Mouse (Mus musculus): Measurements from ENCODE around the gene Dctd.
"Not testable (repeated sequence)": the region's sequence is repeated elsewhere in the genome, so short reads cannot be mapped to it uniquely, and the experiment has no call there.

Dctd gene

GRCm38 (mm10) chr8:48145766-48146165 is 46.9 kb downstream of the Dctd start:
- no peak for DNase-seq (ENCODE audit: low spot score)

GRCm38 (mm10) chr8:48146449-48146848 is 47.6 kb downstream of the Dctd start:
- DNase-seq (ENCODE audit: low spot score), result no peak

- DNase-seq (ENCODE audit: low spot score), result peak; percentile 69
These were observed 53.3 kb downstream of the Dctd start for GRCm38 (mm10) chr8:48152062-48152738.

- DNase-seq (ENCODE audit: low spot score), result peak; percentile 40
These were observed 54.6 kb downstream of the Dctd start for GRCm38 (mm10) chr8:48153360-48154121.

- DNase-seq (ENCODE audit: low spot score), result peak; percentile 55
These were observed 58.8 kb downstream of the Dctd start for GRCm38 (mm10) chr8:48157718-48158117.

GRCm38 (mm10) chr8:48158560-48159217 is 59.8 kb downstream of the Dctd start:
- peak; percentile 39 for DNase-seq (ENCODE audit: low spot score)

DNA sequence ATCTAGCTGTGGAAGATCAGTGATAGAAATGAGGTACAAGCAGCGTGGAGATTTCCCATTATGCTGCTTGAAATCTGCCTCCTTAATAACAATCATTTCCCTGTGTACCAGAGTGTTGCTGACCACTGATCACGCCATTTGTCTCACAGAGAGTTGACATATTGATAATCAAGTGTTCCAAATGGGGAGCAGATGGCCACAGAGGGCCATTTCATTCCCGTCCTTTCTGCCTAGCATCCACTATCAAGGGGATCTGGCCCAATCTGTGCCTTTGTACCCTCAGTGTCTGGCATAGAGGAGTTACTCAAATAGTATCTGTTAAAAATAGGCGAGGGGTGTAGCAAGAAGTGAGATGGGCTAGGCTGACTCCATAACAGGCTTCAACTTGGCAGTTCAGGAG is 78.5 kb downstream of the Dctd start:
- DNase-seq (ENCODE audit: low spot score), result no peak

DNA sequence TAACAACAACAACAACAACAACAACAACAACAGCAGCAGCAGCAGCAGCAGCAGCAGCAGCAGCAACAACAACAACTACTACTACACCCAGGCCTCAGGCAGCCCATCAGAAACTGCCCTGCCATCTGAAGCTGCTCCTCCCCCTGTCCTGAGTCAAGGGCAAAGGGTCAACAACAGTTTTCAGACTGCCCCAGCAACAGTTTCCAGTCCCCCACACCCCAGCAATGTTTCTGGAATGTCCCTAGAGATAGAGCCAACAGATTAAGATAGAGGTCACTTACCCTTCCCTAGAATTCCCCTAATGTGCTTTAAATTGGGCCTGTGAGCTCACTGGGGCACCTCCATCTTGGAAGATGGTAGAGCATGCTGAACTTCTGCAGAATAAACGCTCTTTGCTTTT is 79.0 kb downstream of the Dctd start:
- DNase-seq (ENCODE audit: low spot score), result no peak

DNA sequence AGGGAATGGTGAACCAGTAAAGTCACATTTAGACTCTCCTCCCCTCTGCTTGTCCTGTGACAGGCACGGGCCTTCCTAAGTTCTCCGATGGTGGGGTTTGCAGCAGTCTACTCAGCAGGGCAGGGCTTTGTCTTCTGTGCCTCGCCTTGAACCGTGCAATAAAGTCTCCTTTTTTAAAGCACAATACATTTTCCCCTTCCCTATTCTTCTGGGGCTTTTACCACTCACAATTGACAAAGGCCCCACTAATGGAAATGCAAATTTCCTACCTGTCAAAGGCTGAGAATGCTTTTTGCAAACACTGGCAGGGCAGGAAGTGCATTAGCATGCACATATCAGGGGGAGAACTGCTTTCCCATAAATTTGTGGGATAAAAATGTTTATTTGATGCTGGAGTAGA is 80.1 kb downstream of the Dctd start:
- peak; percentile 44 for DNase-seq (ENCODE audit: low spot score)

DNA sequence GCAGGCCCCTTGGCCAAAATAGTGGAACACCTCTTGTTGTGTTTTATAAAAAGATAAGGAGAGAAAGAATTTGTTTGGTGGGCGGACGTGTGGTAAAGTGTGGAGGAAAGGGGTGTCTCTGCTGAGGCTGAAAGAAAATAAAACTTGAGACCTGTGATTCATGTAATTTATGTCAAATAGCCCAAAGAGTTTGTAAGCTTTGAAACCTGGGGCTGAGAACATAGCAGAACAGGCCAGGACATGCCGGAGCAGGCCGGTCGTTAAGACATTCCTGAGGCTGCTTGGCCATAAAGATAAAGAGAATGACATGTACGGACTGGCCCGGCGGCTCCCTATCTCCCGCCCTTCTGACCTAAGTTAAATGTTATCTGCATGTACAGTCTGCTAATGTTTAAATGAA is 81.3 kb downstream of the Dctd start:
- DNase-seq (ENCODE audit: low spot score), result not testable (repeated sequence)

- DNase-seq (ENCODE audit: low spot score), result no peak
These were observed 82.1 kb downstream of the Dctd start for GRCm38 (mm10) chr8:48181000-48181399.

GRCm38 (mm10) chr8:48183758-48184157 is 84.9 kb downstream of the Dctd start:
- no peak for DNase-seq (ENCODE audit: low spot score)

- DNase-seq (ENCODE audit: low spot score), result no peak
These were observed 89.7 kb downstream of the Dctd start for GRCm38 (mm10) chr8:48188586-48188985.

- no peak for DNase-seq (ENCODE audit: low spot score)
These were observed 97.1 kb downstream of the Dctd start for GRCm38 (mm10) chr8:48195971-48196370.

DNA sequence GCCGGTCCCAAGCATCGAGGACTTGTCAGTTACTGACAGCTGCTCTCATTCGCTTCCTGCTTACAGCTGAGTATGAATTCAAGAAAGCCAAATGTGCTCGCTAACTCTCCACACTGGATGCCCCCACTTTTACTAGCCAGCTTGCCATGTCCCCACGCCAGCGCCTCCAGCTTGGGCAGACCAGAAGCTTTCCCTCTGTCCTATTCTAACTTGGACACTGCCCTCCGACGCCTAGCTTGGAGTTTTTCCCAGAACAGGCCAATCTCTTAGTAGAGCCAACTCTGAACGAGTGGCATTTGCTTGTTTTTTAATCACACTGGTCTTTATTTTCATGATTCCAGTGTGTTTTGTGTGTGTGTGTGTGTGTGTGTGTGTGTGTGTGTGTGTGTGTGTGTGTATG is 100.3 kb downstream of the Dctd start:
- no peak for DNase-seq (ENCODE audit: low spot score)

GRCm38 (mm10) chr8:48202632-48203031 is 103.7 kb downstream of the Dctd start:
- DNase-seq (ENCODE audit: low spot score), result no peak
